Comparison of ENCODE assay signal across 8 mouse cellular contexts in the genomic region with DNA sequence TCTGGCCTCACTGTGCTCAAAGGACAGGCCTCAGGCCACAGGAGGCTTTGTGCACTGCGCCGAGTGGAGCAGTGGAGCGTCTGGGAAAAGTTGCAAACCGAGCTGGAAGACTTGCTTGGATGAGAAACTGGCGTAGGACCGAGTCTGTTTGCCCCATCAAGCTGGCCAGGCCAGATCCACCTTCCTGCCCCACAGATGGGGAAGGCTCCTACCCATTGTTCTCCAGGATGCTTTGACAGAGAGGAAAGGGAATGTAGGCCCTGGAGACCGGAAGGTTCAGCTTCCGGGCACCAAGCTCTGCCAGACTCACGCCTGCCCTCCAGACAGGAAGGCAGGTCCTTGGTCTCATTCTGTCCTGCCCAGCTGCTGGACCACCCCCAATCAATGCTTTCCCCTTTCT. TPM values are rescaled to one million over a fixed set of nuclear protein-coding genes. Genes with fewer than 3 reads are reported as not detected.
DNase-seq lines count a peak whose midpoint lies in the region; ATAC-seq lines count a peak whose summit lies in the region.

No protein-coding gene starts in this region.

- H3K27me3 ChIP-seq in liver, embryonic 16.5 days (ENCODE audit: control insufficient read depth, insufficient read depth, low read depth, low read length), result no peaks in the 10 kb centered on the region

- 56% methylated on average over 9 of the region's 9 CpGs for WGBS in liver, embryonic 16.5 days (ENCODE audit: insufficient replicate concordance)

- H3K36me3 ChIP-seq in liver, embryonic 16.5 days (ENCODE audit: control insufficient read depth, insufficient read depth), result no peaks in the 10 kb centered on the region

- H3K9me3 ChIP-seq in liver, embryonic 16.5 days (replicated peaks; ENCODE audit: control insufficient read depth, low read length), result no peaks in the 10 kb centered on the region

- ATAC-seq in liver, embryonic 16.5 days (ENCODE audit: low read depth), result peak; percentile 62

- H3K27ac ChIP-seq in brown adipose tissue, adult 24 weeks (replicated peaks; ENCODE audit: low read depth, low read length), result peak overlapping the region; percentile 90
- H3K27ac ChIP-seq in liver, embryonic 16.5 days (ENCODE audit: low read length), result no peak overlapping the region

- H3K4me3 ChIP-seq in brown adipose tissue, adult 24 weeks (ENCODE audit: insufficient read depth, low read depth, low read length), result 0 out of 2 replicates have a peak overlapping the region, but pooled peaks have one; percentile 6
- H3K4me3 ChIP-seq in liver, embryonic 16.5 days (ENCODE audit: low read depth, low read length), result no peak overlapping the region

- H3K4me1 ChIP-seq in brown adipose tissue, adult 24 weeks (ENCODE audit: control insufficient read depth, insufficient read depth, insufficient read length, low read length), result peaks cover 16% of the 10 kb centered on the region
- H3K4me1 ChIP-seq in liver, embryonic 16.5 days (ENCODE audit: control insufficient read depth, low read depth, low read length), result peaks cover 2% of the 10 kb centered on the region; the same call in 1 of the 2 replicates

- H3K4me2 ChIP-seq in liver, embryonic 16.5 days (ENCODE audit: low read depth, low read length), result no peak overlapping the region

- H3K9ac ChIP-seq in liver, embryonic 16.5 days (ENCODE audit: low read depth, low read length), result no peak overlapping the region

- peak; percentile 69 for DNase-seq in heart, adult 8-10 months (ENCODE audit: low spot score)
- DNase-seq in kidney, adult 18-20 months, result peak; percentile 41
- no peak for DNase-seq in cerebellum, postnatal 10 days
- DNase-seq in left cerebral cortex, postnatal 14 days (ENCODE audit: low spot score in 2 of 2), result no peak
- DNase-seq in Muller cell, postnatal 12 days (ENCODE audit: inconsistent ontology term), result no peak
- DNase-seq in thymus, postnatal 36 days, result no peak

- intact Hi-C loops in left cerebral cortex, postnatal 14 days (cut with DNase I), result loop anchor here (5.0 kb wide), 1 partner anchor 47 kb away; no protein-coding TSS in a partner anchor

RNA-seq across cellular contexts. Expression of gene Cdh5, which starts 5.8 kb away (rescaled TPM):
- 53.4 and 61.0 TPM in 2 replicates for polyA plus RNA-seq in brown adipose tissue, adult 24 weeks (2012; ENCODE audit: insufficient read depth, insufficient read length, missing spikeins)
- total RNA-seq in heart, adult 8-10 months (2022), result 100 to 1,000 TPM in 3 of 4 experiments, 10 to 100 TPM in 1; 92.8 to 120 (median 112) TPM
- polyA plus RNA-seq in liver, embryonic 16.5 days (2015; fragmentation: Nextera tagmentation; extraction: Ambion mirVana), result 8.7 and 10.2 TPM in 2 replicates
- total RNA-seq in left cerebral cortex, postnatal 14 days (2021), result 10 to 100 TPM; 16.4 to 17.4 TPM

Comparison
In these comparisons a context has a peak if more than half of its experiments do, and no peak if none do; other contexts are left out.
1. DNase-seq: peak in heart, adult 8-10 months (single experiment) and kidney, adult 18-20 months (single experiment); none in cerebellum, postnatal 10 days (0 of 2), left cerebral cortex, postnatal 14 days (0 of 2), Muller cell, postnatal 12 days (single experiment) and thymus, postnatal 36 days (0 of 2).
2. RNA of gene Cdh5, which starts 5.8 kb away (total RNA-seq): 92.8 to 120 TPM in heart, adult 8-10 months; 16.4 to 17.4 TPM in left cerebral cortex, postnatal 14 days; every median in the first group is over 4 times any median in the second.